Mouse (Mus musculus): ENCODE data around the gene Ermard. TPM values are rescaled to one million over a fixed set of nuclear protein-coding genes. Genes with fewer than 3 reads are reported as not detected.

Gene Ermard
- total RNA-seq, 2 experiments from 2014 or later: 30.1 to 60.5 TPM

GRCm38 (mm10) chr17:15107143-15107649, 66.2 kb downstream of the Ermard start:
- DNase-seq (ENCODE audit: low spot score in 2 of 2): no peak
- intact Hi-C loops (cut with DNase I): no loop called here

- intact Hi-C loops (cut with DNase I): no loop called here
- peak; percentile 40 to 42 for DNase-seq (ENCODE audit: low spot score in 2 of 2)
Observed at GRCm38 (mm10) chr17:15108473-15109441, 67.7 kb downstream of the Ermard start.

- no peak for DNase-seq (ENCODE audit: low spot score in 2 of 2)
- intact Hi-C loops (cut with DNase I): no loop called here
Observed at GRCm38 (mm10) chr17:15115550-15115949, 74.5 kb downstream of the Ermard start.

- intact Hi-C loops (cut with DNase I): loop anchor here (5.0 to 10.0 kb wide), 2 partner anchors 425 to 788 kb away; partner anchors contain the start of gene Thbs2
- DNase-seq (ENCODE audit: low spot score in 2 of 2): no peak
Observed at GRCm38 (mm10) chr17:15120096-15120495, 79.1 kb downstream of the Ermard start.

- no peak for DNase-seq (ENCODE audit: low spot score in 2 of 2)
- intact Hi-C loops (cut with DNase I): loop anchor here (5.0 to 10.0 kb wide), 2 partner anchors 426 to 788 kb away; partner anchors contain the start of gene Thbs2
Observed at GRCm38 (mm10) chr17:15120569-15120968, 79.6 kb downstream of the Ermard start.

GRCm38 (mm10) chr17:15129630-15130287, 88.8 kb downstream of the Ermard start:
- no peak for DNase-seq (ENCODE audit: low spot score in 2 of 2)
- intact Hi-C loops (cut with DNase I): loop anchor here (10.0 kb wide), 1 partner anchor 435 kb away; the partner anchor contains the start of gene Thbs2

- intact Hi-C loops (cut with DNase I): no loop called here
Observed at GRCm38 (mm10) chr17:15130288-15130656, 89.3 kb downstream of the Ermard start.

GRCm38 (mm10) chr17:15134905-15135669, 94.1 kb downstream of the Ermard start:
- DNase-seq (ENCODE audit: low spot score in 2 of 2): no peak
- intact Hi-C loops (cut with DNase I): no loop called here

More at GRCm38 (mm10) chr17:15130288-15130656, 89.3 kb downstream of the Ermard start:
- no peak for DNase-seq (ENCODE audit: low spot score in 2 of 2)

- no peak for DNase-seq (ENCODE audit: low spot score in 2 of 2)
- intact Hi-C loops (cut with DNase I): no loop called here
Observed at GRCm38 (mm10) chr17:15137443-15137842, 96.4 kb downstream of the Ermard start.

Other genes starting within 250 kb of the Ermard start
- gene Wdr27, start 98.0 kb upstream of the Ermard start, total RNA-seq (2021): 1 to 10 TPM; 3.4 to 4.4 TPM
- gene 1600012H06Rik, start 98.0 kb upstream of the Ermard start, total RNA-seq (2021): 10 to 100 TPM; 16.0 to 18.1 TPM
- gene Phf10, start 79.9 kb upstream of the Ermard start, total RNA-seq (2021): 10 to 100 TPM; 54.3 to 67.8 TPM
- 1 to 10 TPM; 3.9 to 6.3 TPM for gene 9030025P20Rik, start 62.7 kb upstream of the Ermard start, total RNA-seq (2021)
- not detected for gene Gm3417, start 62.4 kb upstream of the Ermard start, total RNA-seq (2021)
- 1 to 10 TPM; 3.4 to 6.3 TPM for gene Gm3435, start 31.0 kb upstream of the Ermard start, total RNA-seq (2021)
- 1 to 10 TPM in 1 of 2 experiments, under 1 TPM in 1; 0.54 to 1.9 TPM for gene Tcte3, start 280 bp downstream of the Ermard start, total RNA-seq (2021)
- 10 to 100 TPM in 1 of 2 experiments, 1 to 10 TPM in 1; 4.7 to 10.7 TPM for gene Gm3448, start 329 bp downstream of the Ermard start, total RNA-seq (2021)